Mouse (Mus musculus) heart, embryonic 16.5 days (tissue): ENCODE results near the gene Retsat. TPM values are rescaled to one million over a fixed set of nuclear protein-coding genes. Genes with fewer than 3 reads are reported as not detected.

Source experiments
- ATAC-seq: fragments of 200-750 bp; cut with Nextera tagmentation; replicated peaks from 2 replicates; pipeline ENCODE4 v1.8.0; 2017; ENCODE audit warnings: moderate number of reproducible peaks; ENCODE audit not compliant: insufficient read depth, low FRiP score; ENCODE audit errors: extremely low read depth
- H3K27ac ChIP-seq: fragments of 300-500 bp; sonication (generic); 2 replicates; pipeline ENCODE4 v1.5.1; 2014; ENCODE audit warnings: mild to moderate bottlenecking, low read length, control low read depth, moderate library complexity
- H3K27me3 ChIP-seq: fragments of 300-500 bp; sonication (generic); 2 replicates; pipeline ENCODE4 v1.6.1; 2014; ENCODE audit warnings: low read length, mixed read lengths; ENCODE audit not compliant: control insufficient read depth, insufficient read depth
- H3K36me3 ChIP-seq: fragments of 300-500 bp; sonication (generic); 2 replicates; pipeline ENCODE4 v1.6.1; 2014; ENCODE audit not compliant: control insufficient read depth, insufficient read depth
- H3K4me1 ChIP-seq: fragments of 300-500 bp; sonication (generic); 2 replicates; pipeline ENCODE4 v1.6.1; 2014; ENCODE audit warnings: low read length, mixed read lengths; ENCODE audit not compliant: control insufficient read depth, insufficient read depth
- H3K4me2 ChIP-seq: fragments of 300-500 bp; sonication (generic); 2 replicates; pipeline ENCODE4 v1.6.1; 2014; ENCODE audit warnings: low read depth, mild to moderate bottlenecking, control low read depth, low read length
- H3K4me3 ChIP-seq: fragments of 300-500 bp; sonication (generic); 2 replicates; pipeline ENCODE4 v1.5.1; 2014; ENCODE audit warnings: mild to moderate bottlenecking, control low read depth, low read length
- H3K9ac ChIP-seq: fragments of 300-500 bp; sonication (generic); 2 replicates; pipeline ENCODE4 v1.6.1; 2014; ENCODE audit warnings: low read length, control low read depth
- H3K9me3 ChIP-seq: fragments of 300-500 bp; sonication (generic); replicated peaks from 2 replicates; pipeline ENCODE4 v1.6.1; 2016; ENCODE audit warnings: low read length; ENCODE audit not compliant: control insufficient read depth
- WGBS: fragments of 180-500 bp; shearing (Covaris S2); extraction: QIAGEN DNeasy Blood & Tissue Kit; methylation state at CpG from one replicate; pipeline ENCODE4 v1.1.7; 2014; 5-methylcytosine and 5-hydroxymethylcytosine counted together
- polyA plus RNA-seq: library from polyadenylated mRNA; unstranded; fragments of >200 nt; fragmentation: Nextera tagmentation; extraction: Ambion mirVana; gene quantifications from 2 replicates; pipeline ENCODE4 v1.2.1, GENCODE M21; 2015

Retsat gene
- polyA plus RNA-seq, 1 experiment from 2014 or later = 25.3 TPM

DNA sequence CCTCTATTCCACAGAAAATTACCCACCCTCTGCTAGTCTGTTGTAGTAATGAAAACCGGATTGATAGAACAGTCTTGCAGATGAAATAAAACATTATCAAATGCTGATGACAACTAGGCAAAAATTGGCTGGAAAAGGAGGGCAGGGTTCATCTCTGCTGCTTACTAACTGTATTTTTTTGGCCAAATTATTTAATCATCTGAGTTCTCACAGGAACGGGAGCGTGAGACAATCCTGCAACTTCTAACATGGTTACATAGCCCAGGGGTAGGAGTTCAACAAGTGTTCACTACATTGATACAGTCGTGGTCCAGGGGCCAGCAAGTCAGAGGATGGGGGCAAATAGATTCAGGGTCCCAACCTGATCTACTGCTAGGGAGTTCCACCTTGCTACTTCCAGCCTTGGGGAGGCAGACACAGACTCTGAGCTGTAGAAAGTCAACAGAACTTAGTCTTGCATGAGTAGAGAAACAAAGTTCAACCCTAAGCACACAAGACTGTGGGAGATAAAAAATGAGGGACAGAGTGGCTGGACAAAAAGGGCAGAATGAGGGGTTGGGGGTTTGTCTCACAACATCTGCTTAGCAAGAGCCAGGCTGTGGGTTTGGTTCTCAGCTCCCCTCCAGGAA lies 14.9 kb upstream of the Retsat start:
- Histone ChIP-seq H3K9me3 (no peaks in the 10 kb centered on the region), H3K4me2 (no peak overlapping the region), H3K9ac (no peak overlapping the region), H3K4me1 (no peaks in the 10 kb centered on the region), H3K4me3 (no peak overlapping the region), H3K36me3 (peaks cover 11% of the 10 kb centered on the region), H3K27me3 (no peaks in the 10 kb centered on the region), H3K27ac (no peak overlapping the region)
- no peak for ATAC-seq
- WGBS = 88% methylated on average over 4 of the region's 4 CpGs

GRCm38 (mm10) chr6:72584154-72584553 lies 14.1 kb upstream of the Retsat start:
- Histone ChIP-seq H3K9ac (no peak overlapping the region), H3K4me1 (no peaks in the 10 kb centered on the region), H3K4me2 (no peak overlapping the region), H3K36me3 (peaks cover 11% of the 10 kb centered on the region), H3K27me3 (no peaks in the 10 kb centered on the region), H3K9me3 (no peaks in the 10 kb centered on the region), H3K27ac (no peak overlapping the region), H3K4me3 (no peak overlapping the region)
- ATAC-seq = no peak
- WGBS = 78% methylated on average over 11 of the region's 11 CpGs

GRCm38 (mm10) chr6:72586701-72587100 lies 11.6 kb upstream of the Retsat start:
- Histone ChIP-seq H3K4me3 (no peak overlapping the region), H3K4me2 (no peak overlapping the region), H3K9me3 (no peaks in the 10 kb centered on the region), H3K36me3 (0 out of 2 replicates have a peak, but pooled peaks cover 4% of the 10 kb centered on the region), H3K27me3 (no peaks in the 10 kb centered on the region), H3K4me1 (no peaks in the 10 kb centered on the region), H3K9ac (no peak overlapping the region), H3K27ac (no peak overlapping the region)
- 77% methylated on average over 3 of the region's 3 CpGs for WGBS
- no peak for ATAC-seq

GRCm38 (mm10) chr6:72588307-72588706 lies 10.0 kb upstream of the Retsat start:
- Histone ChIP-seq H3K27me3 (no peaks in the 10 kb centered on the region), H3K4me2 (no peak overlapping the region), H3K4me3 (no peak overlapping the region), H3K36me3 (0 out of 2 replicates have a peak, but pooled peaks cover 4% of the 10 kb centered on the region), H3K27ac (no peak overlapping the region), H3K9ac (no peak overlapping the region), H3K4me1 (no peaks in the 10 kb centered on the region), H3K9me3 (no peaks in the 10 kb centered on the region)
- ATAC-seq = no peak

- H3K4me1 ChIP-seq = no peaks in the 10 kb centered on the region
- no peaks in the 10 kb centered on the region for H3K36me3 ChIP-seq
- no peak overlapping the region for H3K4me3 ChIP-seq
- H3K9ac ChIP-seq = no peak overlapping the region
- no peaks in the 10 kb centered on the region for H3K27me3 ChIP-seq
- no peak overlapping the region for H3K4me2 ChIP-seq
- H3K9me3 ChIP-seq = no peaks in the 10 kb centered on the region
- H3K27ac ChIP-seq = no peak overlapping the region
- ATAC-seq = no peak
These were observed 8.2 kb upstream of the Retsat start for GRCm38 (mm10) chr6:72590111-72590510.

- ATAC-seq = no peak
- no peaks in the 10 kb centered on the region for H3K9me3 ChIP-seq
- no peak overlapping the region for H3K4me2 ChIP-seq
- WGBS = 78% methylated on average over 6 of the region's 6 CpGs
- H3K4me3 ChIP-seq = no peak overlapping the region
- H3K27ac ChIP-seq = no peak overlapping the region
- H3K9ac ChIP-seq = no peak overlapping the region
- H3K4me1 ChIP-seq = peaks cover 9% of the 10 kb centered on the region
- no peaks in the 10 kb centered on the region for H3K36me3 ChIP-seq
- no peaks in the 10 kb centered on the region for H3K27me3 ChIP-seq
These were observed 5.1 kb upstream of the Retsat start for GRCm38 (mm10) chr6:72593011-72593803.

DNA sequence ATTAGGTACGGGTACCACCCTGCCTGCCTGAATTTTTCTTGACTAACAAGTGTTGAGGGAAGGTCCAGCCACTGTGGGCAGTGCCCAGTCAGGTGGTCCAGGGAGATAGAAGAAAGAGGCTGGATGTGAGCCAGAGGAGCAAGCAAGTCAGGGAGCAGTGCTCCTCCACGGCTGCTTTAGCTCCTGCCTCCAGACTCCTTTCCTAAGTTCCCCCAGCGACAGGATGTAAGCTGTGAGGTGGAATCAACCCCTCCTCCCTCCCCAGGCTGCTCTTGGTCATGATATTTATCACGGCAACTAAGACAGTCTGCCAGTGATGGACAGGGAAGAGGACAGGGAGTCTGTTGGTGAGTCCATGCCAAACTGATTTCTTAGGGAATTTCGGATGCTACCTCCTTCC lies 4.4 kb upstream of the Retsat start:
- Histone ChIP-seq H3K36me3 (no peaks in the 10 kb centered on the region), H3K9ac (no peak overlapping the region), H3K4me1 (peaks cover 9% of the 10 kb centered on the region), H3K27ac (no peak overlapping the region), H3K4me3 (no peak overlapping the region), H3K27me3 (no peaks in the 10 kb centered on the region), H3K4me2 (no peak overlapping the region), H3K9me3 (no peaks in the 10 kb centered on the region)
- no peak for ATAC-seq
- WGBS = 39% methylated on average over 5 of the region's 5 CpGs

DNA sequence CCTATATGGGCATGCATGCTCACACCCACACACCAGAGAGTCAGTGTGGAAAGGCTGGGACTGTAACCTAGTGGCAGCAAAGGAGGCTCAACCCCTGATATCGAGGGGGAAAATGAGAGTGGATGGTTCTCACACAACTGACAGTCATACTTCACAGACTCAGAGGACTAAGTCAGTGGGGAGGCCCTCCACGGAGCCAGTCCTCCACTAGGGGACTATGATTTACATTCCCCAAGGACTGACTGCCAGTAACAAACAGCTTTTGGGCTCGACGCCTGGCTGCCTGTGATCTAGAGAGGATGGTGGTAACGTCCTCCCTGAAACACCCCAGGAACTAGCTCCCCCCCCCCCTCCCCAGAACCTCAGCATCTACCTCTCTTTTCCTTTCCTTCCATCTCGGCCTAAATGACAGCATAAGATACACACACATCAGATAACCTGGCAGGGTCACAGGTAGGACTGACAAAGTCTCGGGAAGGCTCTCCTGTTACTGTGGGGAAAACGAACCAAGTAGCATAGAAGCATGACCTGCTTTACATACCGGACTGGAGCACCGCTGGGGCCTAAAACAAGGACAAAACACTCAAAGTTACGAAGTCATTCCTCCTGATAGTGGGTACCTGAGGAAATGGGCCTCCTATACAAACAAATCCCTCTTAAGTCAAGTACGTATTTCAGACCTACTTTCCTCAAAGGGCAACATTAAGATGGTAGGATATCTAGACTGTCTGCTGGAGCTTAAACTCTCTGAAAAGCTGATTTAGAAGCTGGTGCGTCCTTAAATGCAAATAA lies 996 bp upstream of the Retsat start:
- Histone ChIP-seq H3K36me3 (no peaks in the 10 kb centered on the region), H3K9ac (peak overlapping the region; percentile 74), H3K9me3 (no peaks in the 10 kb centered on the region), H3K4me2 (peak overlapping the region; percentile 79), H3K27ac (no peak overlapping the region; the same call in 1 of the 2 replicates), H3K4me1 (peaks cover 14% of the 10 kb centered on the region), H3K27me3 (no peaks in the 10 kb centered on the region), H3K4me3 (peak overlapping the region; percentile 66)
- 39% methylated on average over 13 of the region's 13 CpGs for WGBS
- no peak for ATAC-seq
